Mouse (Mus musculus): ENCODE measurements around the gene Frmd4a.
"Not testable (repeated sequence)": the region's sequence is repeated elsewhere in the genome, so short reads cannot be mapped to it uniquely, and the experiment has no call there.

Gene Frmd4a

DNA sequence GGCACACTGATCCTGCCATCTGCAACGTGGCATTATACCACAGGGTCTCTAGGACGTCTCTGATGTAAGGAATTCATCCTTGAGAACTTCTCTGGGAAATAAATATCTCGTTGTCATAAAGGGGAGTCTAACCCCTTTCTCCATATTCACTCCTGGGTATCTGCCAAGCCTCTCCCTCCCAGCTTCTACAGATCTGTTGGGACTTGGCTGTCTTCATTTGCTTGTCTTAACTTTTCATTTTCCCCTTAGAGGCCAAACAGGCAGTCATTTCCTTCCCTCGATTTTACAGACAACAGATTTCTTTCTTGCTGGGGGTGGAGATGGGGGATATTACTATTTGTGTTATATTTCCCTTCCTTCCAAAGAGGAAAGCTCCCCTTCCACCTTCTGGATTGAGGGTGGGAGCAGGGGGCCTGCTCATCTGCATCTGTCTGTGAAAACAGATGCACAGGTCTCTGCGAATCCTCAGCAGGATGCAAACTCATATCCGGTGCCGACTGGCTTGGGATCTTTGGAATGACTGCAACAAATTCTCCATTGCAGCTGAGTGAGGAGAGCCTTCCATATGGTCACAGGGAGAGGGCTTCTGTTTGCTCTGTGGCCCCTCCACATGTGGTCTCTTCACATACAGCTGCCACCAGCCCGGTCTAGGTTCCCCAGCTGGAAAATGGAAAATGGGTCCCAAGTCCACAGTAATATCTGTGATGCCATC lies 562.0 kb downstream of the Frmd4a start:
- DNase-seq (ENCODE audit: low read depth): no peak

DNA sequence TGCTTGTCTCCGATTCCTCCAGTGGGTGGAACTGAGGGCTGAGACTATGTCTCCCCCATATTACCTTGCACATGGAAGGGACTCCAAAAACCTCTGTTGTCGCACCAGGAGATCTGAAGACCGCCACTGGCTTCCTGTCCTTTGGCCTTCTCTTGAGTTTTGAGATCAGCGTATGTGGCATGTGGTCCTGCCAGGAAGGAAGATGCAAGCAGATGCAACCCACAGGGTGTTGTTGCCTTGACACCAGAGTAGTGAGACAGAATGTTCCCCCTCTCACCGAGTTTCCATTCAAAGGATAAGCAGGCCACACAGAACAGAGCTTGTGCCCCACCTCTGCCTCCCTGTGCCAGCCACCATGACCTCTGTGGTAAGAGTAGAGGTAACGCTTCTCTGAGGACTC lies 563.1 kb downstream of the Frmd4a start:
- peak; percentile 88 for DNase-seq (ENCODE audit: low read depth)

DNA sequence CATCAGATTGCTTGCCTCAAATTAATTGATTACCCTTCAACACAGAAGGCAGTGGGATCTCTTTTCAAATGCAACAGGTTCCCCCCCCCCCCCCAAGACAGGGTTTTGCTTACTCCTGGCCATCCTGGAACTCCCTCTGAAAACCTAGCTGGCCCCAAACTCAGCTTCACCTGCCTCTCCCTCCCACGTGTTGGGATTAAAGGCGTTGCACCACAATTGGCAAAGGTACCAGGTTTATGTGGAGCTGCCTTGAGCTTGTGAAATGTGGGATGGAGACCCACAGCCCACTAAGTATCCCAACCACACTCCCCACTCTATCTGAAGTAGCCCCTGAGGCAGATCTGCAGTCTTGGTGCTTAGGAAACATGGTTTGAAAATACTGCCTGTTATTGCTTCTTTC lies 565.4 kb downstream of the Frmd4a start:
- no peak for DNase-seq (ENCODE audit: low read depth)

DNA sequence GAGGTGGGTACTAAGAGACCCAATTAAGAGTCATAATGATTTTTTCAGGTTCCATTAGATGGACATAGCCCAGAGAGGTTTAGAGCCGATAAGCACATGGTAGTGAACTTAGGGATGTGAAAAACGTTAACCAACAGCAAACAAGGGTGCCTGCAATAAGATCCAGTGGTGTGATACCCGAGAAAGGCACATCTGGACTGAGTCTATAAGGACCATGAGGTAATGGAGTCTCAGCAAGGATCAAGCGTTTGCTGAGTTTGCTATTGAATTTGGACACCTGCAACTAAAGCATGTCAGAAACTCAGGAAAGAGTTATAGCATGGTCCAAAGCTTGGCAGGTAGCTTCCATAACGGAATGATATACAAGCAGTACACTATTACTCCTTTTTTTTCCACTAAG lies 566.7 kb downstream of the Frmd4a start:
- DNase-seq (ENCODE audit: low read depth): no peak

DNA sequence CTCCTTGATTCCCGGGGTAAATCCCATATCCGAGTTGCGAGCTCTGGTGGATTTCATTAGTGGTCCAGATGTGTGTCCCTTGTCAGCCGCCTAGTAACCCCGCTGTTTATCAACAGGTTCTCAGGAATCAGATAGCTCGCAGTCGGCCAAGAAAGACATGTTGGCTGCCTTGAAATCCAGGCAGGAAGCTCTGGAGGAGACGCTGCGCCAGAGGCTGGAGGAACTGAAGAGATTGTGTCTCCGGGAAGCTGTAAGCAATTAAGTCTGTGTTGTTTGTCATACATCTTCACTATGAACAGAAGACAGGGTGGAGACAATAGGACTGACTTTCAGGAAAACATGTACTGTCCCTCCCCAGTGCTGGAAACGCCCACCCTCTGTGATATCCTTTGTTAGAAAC lies 568.7 kb downstream of the Frmd4a start:
- DNase-seq (ENCODE audit: low read depth): no peak

DNA sequence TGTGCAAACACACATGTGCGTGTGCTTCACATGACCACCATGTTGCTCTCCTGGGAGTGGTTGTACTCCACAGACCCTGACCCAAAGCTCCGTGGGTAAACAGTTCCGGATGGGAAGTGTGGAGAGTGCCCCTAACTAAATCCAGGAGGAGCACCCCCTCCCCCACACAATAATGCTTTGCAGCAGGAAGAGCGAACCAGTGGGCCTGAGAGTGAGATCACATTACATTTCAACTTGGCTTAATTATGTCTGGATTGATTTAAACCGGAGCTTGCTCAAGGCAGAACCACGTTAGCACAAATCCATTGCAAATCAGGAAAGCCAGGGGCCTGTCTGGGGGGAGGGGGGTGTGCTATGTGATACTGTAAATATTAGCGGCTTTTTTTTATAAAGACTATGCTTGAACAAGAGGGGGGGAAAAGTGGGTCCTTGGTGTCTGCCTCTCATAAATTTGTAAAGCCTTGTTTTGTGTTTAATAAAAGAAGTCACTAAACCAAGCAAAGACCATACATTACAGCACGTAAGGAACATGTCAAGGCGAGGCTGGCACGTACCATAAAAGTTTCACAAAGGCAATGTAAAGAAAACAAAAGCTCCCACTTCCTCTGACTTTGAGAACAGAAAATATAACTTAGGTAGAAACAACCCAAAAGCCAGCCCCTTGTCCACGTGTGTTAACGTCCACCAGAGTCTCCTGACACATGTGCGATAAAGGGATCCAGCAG lies 570.3 kb downstream of the Frmd4a start:
- no peak for DNase-seq (ENCODE audit: low read depth)

DNA sequence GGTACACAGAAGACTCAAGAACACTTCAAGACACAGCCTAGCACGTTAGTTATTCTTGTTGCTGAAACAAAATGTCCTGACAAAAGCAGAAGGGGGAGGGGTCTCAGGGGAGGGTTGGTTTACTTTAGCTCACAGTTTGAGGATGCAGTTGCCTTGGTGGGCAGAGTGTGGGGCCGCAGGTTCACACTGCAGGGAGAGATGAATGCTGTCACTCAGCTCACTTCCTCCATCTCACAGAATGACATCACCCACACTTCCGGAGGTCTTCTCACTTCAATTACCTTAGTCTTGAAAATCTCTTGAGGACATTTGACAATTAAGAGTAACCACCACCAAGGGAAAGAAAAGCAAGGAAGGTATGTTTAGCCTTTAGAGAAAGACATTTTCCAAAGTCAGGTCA lies 574.1 kb downstream of the Frmd4a start:
- DNase-seq (ENCODE audit: low read depth): no peak

DNA sequence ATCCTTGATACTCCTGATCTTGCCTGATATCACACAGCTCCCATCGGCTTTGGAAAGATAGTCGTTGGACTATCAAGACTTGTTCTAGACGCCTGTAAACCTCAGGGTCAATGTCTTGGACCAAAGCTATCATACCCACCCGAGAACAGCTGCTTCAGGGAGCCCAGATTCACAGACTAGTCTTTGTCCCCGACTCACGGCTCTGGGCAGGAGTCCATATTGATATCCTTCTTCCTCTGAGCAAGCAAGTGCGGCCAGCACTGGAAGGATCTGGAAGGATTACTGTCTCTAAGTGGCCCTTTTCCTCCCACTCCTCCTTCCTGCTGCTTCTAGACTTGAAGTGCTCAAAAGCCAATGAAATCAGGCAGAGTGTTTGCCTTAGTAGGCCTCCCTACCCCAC lies 575.1 kb downstream of the Frmd4a start:
- DNase-seq (ENCODE audit: low read depth): no peak

DNA sequence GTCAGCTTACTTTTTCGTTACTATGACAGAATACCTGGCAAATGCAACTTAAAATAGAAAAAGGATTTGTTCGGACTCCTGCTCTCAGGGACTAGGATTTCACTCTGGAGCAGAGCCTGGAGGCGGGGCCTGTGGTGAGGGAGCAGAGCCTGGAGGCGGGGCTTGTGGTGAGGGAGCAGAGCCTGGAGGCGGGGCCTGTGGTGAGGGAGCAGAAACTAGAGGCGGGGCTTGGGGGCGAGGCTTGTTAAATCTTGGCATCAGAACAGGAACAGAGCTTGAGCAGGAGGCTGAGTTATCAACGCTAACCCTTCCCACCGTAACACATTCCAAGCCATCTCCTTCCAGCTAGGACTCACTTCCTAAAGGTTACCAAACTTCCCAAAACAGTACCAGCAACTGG lies 575.9 kb downstream of the Frmd4a start:
- DNase-seq (ENCODE audit: low read depth): peak; percentile 80

DNA sequence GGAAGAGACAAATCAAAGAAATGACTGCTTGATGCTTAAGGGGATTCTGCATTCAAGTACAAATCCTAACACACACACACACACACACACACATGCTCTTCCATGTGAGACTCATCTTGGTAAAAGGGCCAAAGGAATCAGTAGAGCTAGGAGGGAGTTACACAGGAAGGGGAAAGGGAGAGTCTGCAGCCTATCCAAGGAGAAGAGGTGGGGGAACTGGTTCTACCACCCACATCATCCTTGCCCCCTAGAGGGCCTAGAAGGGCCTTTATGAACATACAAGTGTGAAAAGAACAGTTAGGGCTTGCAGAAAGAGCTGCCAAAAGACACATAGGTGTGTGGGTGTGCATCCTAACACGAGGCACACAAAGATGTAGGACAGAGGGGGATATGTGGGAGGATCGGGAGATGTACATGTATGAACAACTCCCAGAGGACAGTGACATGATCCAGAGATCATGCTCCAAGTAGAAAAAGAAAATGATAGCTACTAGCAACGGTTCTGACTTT lies 576.4 kb downstream of the Frmd4a start:
- DNase-seq (ENCODE audit: low read depth): peak; percentile 8

DNA sequence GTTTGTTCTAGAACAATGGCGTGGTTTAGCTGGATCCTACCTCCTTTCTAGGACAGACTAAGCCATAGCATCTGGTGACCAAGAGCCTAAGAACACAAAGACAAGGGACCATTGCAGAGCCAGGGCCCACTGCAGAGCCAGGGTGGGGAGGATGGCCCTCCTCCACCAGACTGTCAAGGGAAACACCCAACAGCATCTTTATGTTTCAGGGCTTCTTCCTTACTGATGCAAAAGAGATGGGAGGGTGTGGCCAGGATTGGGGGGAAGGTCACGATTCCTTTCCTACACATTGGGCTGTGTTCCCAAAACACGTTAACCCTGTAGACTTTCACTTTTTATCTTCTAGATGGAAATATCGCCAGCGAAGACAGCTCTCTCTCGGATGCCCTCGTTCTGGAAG lies 579.5 kb downstream of the Frmd4a start:
- DNase-seq (ENCODE audit: low read depth): no peak

DNA sequence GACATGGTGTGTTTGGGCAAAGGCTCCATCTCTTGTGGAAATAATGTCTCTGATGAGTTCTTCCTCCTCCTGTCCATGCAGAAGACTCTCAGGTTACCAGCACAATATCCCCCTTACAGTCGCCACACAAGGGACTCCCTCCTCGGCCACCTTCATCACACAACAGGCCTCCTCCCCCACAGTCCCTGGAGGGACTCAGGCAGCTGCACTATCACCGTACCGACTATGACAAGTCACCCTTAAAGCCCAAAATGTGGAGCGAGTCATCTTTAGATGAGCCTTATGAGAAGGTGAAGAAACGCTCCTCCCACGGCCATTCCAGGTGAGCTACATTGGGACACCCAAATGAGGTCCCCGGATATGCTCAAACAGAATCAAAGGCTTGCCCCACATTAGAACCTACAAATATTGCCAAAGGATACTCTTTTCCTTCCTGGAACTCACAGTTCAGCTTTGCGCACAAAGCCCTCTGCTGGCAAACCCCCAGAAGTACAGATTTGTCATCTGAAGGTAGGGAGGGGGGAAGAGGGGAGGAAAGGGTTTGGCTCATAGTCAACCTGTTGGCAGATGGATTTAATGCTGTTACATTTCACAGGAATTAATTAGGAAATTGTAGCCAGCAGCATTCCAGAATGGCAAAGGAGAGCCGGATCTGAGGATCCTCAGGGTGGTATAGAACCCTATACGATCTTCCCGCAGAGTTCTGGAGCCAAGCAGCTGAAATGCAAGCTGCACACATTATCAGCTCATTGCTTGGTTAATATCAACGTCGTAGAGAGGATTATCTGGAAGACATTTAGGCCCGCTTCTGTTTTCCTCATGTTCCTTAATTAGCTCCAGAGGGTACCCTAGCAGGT lies 583.7 kb downstream of the Frmd4a start:
- DNase-seq (ENCODE audit: low read depth): peak; percentile 56

DNA sequence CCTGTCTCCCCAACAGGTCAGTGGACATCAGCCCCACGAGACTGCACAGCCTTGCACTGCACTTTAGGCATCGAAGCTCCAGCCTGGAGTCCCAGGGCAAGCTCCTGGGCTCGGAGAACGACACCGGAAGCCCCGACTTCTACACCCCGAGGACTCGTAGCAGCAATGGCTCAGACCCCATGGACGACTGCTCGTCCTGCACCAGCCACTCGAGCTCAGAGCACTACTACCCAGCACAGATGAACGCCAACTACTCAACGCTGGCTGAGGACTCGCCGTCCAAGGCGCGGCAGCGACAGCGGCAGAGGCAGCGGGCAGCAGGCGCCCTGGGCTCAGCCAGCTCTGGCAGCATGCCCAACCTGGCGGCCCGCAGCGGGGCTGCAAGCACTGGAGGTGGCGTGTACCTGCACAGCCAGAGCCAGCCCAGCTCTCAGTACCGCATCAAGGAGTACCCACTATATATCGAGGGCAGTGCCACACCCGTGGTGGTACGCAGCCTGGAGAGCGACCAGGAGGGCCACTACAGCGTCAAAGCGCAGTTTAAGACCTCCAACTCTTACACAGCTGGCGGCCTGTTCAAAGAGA lies 585.9 kb downstream of the Frmd4a start:
- no peak for DNase-seq (ENCODE audit: low read depth)

DNA sequence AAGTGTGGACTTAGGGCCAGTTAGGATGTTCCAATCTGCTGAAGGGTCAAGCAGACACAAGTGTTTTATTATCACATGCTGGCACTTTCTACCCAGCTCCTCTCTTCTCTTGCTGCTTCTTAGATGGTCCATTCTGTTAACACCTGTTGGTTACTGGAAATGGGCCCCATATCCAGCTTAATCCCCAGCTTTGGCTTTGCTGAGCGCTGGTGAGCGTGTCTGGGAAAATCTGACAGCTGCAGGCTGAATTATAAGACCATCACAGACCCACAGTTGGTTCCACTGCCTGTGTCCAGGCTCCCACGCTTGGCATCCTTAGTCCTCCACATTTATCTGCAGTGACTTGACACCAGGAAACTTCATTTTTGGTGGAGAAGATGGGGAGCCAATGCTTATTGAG lies 589.0 kb downstream of the Frmd4a start:
- no peak for DNase-seq (ENCODE audit: low read depth)

DNA sequence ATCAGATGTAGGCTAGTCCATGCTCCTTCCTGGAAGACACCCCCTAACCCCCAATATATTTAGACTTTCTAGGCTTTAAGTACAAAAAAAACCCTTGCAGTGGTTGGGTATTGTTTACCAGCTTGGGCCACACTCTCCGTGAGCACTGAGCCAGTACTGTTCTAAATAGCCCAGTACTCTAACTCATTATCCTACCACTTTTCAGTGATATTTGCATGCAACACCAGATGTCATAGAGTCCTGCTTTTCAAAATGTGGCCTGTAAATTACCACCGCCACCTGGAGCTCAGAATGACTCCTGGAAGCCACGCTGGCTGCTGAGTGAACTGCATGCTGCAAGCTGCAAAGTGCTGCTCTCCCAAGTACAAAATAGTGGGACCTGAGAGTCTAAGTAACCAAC lies 590.7 kb downstream of the Frmd4a start:
- no peak for DNase-seq (ENCODE audit: low read depth)

DNA sequence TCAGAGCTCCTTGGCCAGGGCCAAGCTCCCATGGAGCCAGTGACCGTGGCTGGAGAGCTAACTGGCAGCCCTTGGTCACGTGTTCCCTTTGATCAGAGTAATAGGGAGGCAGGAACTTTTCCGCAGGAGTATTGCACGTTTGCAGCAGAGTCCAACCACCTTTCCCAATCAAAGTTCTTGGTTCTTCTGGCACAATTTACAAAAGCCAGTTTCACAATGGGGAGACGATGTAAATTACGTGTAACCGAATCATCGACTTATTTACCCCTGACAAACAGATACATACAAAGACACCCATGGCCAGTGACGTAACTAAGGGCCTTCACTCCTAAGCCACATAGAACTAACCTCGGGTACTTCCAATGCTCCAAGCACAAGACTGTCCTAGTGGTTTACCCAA lies 591.9 kb downstream of the Frmd4a start:
- DNase-seq (ENCODE audit: low read depth): no peak

DNA sequence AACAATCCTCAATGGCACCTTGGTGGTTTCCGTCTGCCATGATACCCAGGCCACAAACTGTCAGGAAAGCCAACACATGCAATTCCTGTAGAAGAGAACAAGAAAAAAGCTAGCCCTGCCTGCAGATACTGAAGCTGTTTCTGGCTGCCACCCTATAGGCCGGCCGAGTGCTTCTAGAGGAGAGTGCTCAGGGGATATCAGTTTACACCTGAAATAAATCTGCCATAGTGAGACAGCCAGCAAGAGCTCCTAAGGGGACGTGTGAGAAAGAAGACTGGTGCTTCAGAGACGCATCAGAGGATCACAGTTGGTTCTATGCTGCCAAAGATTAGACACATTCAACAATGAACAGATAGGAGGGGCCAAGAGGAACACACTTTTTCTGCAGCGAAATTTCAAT lies 593.8 kb downstream of the Frmd4a start:
- DNase-seq (ENCODE audit: low read depth): no peak

DNA sequence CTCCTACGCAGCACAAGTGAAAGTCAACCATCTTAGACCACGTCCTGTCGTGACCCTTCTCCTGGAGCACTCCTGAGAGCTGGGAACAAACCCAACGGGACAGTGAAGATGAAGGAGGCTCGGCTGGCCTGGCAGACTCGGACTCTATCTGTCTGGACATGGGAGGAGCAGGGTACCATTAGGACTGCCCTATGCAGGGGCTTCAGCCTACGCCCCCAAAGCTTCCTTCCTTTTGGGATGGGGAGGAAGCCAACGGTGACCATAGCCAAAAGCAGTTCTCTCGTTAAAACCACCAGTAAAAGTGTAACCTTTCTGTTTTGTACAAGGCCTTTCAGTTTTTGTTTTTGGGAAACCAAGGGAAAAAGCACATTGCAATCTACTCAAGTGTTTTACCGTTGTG lies 594.2 kb downstream of the Frmd4a start:
- DNase-seq (ENCODE audit: low read depth): no peak

DNA sequence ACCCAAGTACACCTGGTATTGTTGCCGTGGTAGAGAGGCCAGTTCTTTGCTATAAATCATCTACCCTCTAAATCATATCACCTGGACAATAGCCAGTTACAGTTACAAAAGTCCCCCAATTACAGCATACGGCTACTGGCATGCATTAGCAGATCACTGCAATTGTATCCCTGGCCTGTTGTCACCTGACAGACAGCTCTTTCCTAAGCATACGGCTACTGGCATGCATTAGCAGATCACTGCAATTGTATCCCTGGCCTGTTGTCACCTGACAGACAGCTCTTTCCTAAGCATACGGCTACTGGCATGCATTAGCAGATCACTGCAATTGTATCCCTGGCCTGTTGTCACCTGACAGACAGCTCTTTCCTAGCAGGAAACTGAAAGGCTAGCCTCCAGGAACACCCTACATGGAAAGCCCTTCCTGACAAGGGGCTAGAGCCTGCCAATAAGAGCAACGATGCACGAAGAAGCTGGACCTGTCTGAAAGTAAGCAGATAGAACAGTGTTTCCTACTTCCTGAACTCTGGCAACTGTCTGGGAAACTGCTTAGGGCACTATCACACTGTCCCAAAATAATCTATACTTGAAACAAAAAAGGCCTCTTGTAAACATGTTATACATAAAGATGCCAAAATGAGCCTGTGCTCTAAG lies 596.9 kb downstream of the Frmd4a start:
- DNase-seq (ENCODE audit: low read depth): not testable (repeated sequence)

DNA sequence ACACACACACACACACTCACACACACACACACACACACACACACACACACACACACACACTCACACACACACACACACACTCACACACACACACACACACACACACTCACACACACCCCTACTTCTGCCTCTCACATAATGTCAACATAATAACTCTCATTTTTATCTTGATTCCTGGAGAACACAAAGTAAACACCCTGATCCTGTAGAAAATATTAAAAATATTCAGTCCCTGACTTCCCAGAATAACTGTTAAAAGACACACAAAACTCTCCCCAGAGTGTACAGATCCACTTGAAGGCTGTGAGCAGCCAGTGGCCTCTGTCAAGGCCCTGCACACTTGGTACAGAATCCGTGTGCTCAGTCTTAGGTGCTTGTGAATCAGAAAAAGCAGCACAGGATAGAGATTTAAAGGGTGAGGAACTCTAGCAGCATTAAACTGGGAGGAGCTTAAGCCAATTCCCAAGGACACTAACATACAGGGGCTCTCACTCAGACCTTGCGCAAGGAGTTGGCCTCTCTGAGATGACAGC lies 597.6 kb downstream of the Frmd4a start:
- DNase-seq (ENCODE audit: low read depth): peak; percentile 35

DNA sequence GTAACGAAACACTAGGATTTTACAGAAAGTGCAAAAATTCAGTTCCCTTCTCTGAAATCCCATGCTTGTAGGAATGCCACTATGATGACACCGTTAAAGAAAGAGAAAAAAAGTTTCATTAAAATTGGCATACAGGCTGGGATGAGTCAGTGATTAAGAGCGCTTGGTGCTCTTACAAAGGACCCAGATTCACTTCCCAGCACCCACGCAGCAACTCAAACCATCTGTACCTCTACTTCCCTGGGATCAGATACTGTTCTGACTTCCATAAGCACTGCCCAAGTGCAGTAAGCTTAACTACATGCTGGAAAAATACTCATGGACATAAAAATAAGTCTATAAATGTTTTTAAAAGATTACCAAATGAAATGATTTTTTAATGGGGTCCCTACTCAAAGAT lies 599.5 kb downstream of the Frmd4a start:
- no peak for DNase-seq (ENCODE audit: low read depth)

DNA sequence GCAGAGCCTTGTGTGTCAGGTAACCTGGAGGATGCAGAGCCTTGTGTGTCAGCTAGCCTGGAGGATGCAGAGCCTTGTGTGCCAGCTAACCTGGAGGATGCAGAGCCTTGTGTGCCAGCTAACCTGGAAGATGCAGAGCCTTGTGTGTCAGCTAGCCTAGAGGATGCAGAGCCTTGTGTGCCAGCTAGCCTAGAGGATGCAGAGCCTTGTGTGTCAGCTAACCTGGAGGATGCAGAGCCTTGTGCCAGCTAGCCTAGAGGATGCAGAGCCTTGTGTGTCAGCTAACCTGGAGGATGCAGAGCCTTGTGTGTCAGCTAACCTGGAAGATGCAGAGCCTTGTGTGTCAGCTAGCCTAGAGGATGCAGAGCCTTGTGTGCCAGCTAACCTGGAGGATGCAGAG lies 601.6 kb downstream of the Frmd4a start:
- not testable (repeated sequence) for DNase-seq (ENCODE audit: low read depth)
